Mouse (Mus musculus): ENCODE results near the gene Gm8765.
"Not testable (repeated sequence)": the region's sequence is repeated elsewhere in the genome, so short reads cannot be mapped to it uniquely, and the experiment has no call there.

Gm8765 gene

DNA sequence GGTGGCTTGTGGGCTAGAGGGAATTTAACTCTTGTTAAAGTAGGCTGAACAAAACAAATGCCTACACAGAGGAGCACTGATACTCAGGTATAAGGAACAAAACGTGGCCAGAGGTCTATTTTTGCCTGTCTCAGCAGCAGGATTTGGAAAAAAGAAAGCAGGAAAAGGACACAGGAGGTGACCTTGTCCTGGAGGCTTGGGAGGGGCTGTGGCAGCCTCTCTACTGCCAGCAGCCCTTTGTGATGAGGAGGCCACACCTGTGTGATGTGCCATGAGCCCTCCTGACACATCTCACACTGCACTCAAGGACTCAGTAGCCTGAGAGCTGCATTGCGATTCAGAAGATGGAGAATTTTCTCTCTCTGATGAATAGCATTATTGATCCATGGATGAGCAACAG is at the start of gene Gm8765:
Gene Gm8765 (plus strand): TSS at position 301 of the 400 bp plus-strand sequence.
- in situ Hi-C loops (cut with MboI; ENCODE audit: unreplicated experiment in 2 of 2), result not testable (repeated sequence)

DNA sequence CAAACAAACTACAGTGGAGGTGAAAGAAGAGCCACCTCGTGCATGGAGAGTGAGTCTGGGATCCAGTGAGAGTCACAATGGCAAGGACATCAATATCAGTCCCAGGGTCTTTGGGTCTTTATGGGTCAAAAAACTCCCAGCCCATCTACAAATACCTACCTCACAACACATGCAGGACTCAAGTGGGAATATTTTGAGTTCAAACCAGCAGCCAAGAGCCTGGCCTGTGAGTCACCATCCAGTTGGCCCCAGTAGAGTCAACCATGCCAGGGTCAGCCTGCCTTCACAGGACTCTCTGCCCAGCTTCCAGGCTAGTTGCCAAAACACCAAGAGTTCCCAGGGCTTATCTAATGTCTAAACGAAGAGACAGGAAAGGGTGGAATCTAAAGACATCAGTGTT is 49.3 kb upstream of the Gm8765 start:
- in situ Hi-C loops (cut with MboI; ENCODE audit: unreplicated experiment in 2 of 2), result not testable (repeated sequence)

DNA sequence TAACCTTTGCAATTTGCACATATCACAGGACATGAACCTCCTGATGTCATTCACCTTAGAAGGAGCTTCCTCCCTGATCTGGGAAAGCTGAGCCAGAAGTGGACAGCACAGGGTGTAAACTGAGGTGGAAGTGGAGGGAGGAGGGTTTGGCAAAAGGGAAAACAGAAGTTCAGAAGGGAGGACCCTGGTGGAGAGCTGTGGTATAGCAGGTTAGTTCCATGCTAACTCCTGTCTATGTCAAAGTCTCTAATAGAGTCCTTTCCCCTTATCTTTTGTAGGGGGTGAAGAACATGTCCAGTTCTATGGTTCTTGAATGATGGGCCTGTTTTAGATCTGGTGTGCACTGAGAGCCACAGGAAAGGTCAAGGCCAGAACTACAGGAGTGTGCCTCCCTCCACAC is 52.2 kb downstream of the Gm8765 start:
- in situ Hi-C loops (cut with MboI; ENCODE audit: unreplicated experiment in 2 of 2), result not testable (repeated sequence)

DNA sequence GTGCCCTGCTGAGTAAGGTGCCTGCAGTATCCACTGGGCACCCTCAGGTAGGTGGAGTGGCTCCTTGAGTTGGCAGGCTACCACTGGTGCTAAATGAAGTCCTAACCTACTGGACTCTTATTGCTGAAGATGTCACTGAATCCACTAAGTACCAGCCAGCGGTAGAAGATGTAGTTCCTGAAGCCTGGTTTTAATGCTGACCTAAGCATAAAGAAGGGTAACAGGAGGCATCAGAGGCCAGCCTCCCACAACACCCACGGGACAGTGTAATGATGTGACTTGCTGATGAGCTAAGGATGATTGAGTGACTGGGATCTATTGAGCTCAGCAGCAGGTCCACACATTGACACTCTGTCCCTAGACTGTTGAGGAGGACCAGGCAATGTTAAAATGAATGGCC is 53.6 kb downstream of the Gm8765 start:
- in situ Hi-C loops (cut with MboI; ENCODE audit: unreplicated experiment in 2 of 2), result no loop called here

DNA sequence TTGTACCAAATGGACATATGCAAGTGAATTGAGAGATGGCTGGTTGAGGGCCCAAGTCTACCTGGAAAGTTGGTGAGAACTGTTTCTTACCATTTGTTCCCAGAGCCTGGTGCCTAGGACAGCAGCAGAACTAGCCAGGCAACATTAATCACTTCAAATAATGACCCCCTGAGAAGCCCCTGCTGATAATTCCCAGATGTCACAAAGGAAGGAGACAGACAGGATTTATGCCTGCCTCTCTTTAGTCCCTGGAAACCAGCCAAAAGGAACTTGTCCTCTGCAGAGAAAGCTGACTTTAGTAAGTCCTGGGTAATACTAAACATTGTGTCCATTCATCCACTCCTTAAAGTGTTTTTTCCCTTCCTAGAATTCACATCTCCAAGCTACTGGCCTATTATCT is 54.8 kb downstream of the Gm8765 start:
- in situ Hi-C loops (cut with MboI; ENCODE audit: unreplicated experiment in 2 of 2), result not testable (repeated sequence)

All from v-Abl transformed pro-B cells (cell line).